Mouse (Mus musculus): ENCODE results near the gene Szrd1.

GRCm38 (mm10) chr4:141163729-141164128, 24.2 kb upstream of the Szrd1 start:
- no peak for TF ChIP-seq GATA1 (IDR thresholded peaks at IDR 0.05; ENCODE audit: borderline replicate concordance, low read length)
- no peak for TF ChIP-seq FLI1 (IDR thresholded peaks at IDR 0.05; ENCODE audit: low read length)
